Mouse (Mus musculus) kidney, postnatal 14 days (tissue): Measurements from ENCODE around the gene Slc35d1.
"Not testable (repeated sequence)": the region's sequence is repeated elsewhere in the genome, so short reads cannot be mapped to it uniquely, and the experiment has no call there.

Experiments used
- DNase-seq: peaks from one replicate; pipeline ENCODE4 v3.0.0; 2022; ENCODE audit warnings: mixed read lengths

The Slc35d1 gene

DNA sequence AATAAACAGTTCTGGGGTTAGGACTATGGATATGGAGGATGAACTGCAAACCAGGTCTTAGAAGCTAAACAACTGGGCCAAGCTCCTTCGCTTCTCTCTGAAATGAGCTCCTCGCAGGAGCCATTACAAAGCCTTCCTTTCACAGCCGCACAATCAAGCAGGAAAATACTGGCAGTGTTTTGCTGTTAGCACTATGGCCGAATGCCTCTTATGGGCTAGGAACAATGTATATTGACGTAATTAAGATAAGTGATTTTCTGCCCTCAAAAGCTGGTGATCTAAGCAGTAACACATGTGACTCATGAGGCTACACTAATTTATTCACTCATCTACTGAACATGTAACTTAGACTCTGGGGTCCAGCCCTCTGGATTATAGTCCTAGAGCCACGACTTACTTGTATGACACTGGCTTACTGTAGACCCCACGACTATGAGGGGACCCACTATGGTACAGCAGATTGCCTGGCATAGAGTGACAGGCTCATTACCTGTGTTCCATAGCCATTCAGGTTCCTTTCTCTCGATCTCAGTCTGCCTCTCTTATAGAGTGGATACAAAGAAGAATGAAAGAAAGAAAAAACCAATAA is 34.6 kb downstream of the Slc35d1 start:
- no peak for DNase-seq

DNA sequence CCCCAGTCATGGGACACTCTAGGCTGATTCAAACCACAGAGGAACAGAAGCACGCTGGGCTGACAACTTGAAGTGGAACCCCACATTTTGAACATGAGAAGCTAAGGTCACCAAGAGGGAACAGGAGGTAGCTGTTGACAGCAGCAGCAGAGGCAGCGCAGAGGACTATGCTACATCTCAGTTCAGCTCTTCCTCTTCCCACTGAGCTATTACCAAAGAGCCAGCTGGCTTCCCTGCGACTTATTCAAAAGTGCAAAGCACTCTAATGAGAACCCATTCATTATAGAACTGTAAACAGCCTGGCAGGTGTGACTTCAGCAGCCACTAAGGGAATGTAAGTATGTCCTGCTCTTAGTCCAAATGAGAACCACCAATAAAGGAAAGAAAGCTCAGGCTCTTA is 35.4 kb downstream of the Slc35d1 start:
- DNase-seq, result no peak

DNA sequence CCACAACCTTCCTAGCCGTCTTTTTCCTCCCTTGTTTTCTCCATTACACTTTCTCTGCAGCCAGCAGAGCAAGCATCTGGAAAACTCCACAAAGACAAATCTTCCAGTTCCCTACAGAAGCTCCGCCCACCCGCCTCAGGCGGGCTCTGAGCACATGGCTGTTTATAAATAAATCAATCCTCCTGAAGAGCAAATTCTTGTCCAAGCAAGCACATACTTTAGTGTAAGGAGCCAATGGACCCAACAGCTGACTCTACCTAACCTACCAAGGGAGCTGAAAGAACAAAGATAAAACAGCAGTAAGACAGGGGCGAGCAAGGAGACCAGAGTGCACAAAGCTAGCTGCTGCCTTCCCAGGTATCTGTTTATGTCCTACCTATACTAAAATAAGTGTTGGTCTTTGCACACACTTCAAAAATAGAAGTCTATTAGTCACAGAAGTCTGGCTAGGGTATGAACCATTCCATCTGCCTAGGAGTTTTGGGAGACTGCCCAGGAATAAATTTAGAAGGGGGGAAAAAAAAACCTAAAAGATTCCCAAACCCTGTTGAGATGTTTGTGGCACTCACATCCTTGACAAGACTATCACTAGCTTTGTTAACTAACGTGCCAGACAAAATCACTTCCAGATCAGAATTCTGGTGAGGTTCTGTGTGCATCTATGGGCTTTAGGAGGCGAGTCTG is 36.2 kb downstream of the Slc35d1 start:
- DNase-seq, result peak; percentile 56

DNA sequence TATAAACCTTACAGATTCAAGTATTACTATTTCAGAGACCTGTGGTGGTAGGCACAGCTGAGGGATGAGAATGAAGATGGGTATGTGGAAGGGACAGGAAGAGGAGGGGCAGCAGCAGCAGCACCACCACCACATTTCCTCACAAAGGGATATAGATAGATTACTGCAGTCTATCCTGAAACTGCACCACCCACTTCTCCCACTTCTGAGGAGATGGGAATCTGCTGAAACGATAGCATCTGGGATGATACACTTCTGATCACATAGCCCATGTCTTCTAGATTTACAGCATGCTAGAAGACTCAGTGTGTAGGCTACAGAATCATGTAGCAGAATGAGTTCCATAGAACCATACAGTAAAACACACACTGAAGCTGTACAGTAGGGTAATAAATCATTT is 37.3 kb downstream of the Slc35d1 start:
- no peak for DNase-seq

DNA sequence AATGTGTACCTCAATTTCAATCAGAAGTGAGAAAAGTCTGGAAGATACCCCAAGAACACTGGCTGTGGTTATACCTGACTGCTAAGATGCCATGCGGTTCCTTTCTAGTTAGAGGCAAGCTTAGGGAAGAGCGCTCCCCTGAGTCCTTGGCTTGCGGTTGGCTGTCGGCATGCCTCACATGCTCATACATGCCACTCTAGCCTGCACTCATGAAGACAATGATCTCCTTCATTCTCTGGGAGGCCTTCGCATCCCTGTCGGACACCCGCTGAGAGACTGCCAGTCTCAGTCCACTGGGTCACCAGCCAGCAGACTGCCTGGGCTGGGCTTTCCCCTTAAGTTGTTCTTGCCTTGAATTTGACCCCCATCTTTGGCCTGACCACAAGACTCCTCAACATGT is 41.0 kb downstream of the Slc35d1 start:
- no peak for DNase-seq

DNA sequence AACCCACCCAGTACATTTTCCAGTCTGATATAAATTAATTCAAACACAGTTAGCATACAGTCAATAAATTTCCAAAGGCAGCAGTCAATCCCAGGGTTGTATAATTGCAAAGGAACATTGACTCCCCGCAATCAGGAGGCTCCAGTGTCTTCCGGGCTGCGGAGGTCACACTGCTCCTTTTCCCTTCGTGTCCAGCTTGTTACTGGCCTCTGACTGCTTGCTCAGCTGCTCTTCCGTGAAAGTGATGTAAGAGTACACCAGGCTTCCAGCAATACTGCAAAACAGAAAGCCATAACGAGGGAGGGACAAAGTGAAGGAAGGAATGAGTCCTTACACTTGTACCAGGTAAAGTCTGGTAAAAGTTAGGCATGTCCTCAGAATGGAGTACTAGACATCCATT is 41.5 kb downstream of the Slc35d1 start:
- no peak for DNase-seq

DNA sequence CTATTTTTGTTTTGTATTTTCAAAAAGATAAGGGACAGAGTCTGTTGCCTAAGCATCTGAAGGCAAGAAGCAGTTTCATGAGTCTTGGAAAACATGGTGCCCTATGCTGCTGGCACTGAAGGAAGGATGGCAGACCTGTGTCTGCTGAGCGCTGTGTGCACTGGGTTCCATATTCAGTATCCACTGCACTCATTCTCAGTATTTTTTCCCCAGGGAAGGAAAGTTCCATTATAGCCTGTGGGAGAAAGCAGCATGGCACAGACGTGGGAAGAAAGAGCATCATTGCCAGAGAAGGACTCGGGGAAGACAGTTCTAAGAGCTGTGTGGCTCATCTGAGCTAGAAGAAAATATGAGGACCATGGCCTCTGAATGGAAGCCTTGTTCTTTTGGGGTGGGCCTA is 43.7 kb downstream of the Slc35d1 start:
- no peak for DNase-seq

DNA sequence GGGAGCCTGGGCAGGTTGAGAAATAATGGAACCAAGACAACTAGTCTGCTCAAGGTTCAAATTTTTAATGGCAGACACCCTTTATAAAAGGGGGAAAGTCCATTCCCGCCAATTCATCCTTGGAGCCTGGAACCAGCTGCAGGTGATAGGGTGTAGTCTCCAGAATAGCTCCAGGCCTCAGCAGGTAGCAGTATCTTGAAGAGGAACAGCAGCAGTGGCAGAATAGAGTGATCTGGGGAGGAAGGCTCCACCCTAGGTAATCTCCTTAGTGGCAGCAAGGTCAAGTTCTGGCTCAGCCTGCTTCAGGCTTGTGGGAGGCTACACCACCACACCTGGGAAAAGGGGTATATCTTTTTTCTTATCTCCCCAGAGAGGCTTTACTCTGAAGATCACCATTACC is 48.8 kb downstream of the Slc35d1 start:
- DNase-seq, result not testable (repeated sequence)

DNA sequence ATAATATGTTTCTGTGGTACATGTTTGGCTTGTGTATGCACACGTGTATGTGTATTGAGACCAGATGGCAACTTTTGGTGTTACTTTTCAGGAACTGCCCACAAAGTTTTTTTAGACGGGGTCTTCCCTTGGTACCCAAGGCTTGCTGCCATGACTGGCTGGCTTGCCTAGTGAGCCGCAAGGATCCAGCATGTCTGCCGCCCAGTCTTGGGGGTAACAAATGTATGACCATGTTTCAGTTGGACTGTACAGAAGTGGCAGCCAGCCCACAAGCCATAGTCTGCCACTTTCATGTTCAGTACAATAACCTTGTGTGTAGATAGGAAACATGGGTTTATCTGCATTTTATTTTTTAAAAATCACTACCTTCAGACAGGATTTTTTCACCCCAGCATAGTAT is 56.2 kb downstream of the Slc35d1 start:
- no peak for DNase-seq

DNA sequence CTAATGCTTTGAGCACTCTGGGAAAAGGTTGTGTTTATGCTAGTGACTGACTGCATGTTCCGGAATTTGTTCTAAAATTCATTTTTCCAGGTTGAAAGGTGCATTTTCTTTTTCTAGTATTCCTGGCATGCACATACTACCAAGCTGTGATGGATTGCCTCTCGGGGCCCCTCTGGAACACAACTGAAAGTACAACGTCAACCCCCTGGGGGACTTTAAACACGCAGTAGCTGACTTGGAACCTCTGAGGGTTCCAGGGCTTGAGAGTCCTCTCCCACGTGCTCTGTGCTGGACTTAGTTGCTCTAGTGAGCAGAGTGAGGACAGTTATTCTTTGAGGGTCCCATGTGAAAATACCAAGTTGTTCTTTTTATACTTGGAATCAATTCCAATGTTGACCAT is 63.0 kb downstream of the Slc35d1 start:
- DNase-seq, result no peak

DNA sequence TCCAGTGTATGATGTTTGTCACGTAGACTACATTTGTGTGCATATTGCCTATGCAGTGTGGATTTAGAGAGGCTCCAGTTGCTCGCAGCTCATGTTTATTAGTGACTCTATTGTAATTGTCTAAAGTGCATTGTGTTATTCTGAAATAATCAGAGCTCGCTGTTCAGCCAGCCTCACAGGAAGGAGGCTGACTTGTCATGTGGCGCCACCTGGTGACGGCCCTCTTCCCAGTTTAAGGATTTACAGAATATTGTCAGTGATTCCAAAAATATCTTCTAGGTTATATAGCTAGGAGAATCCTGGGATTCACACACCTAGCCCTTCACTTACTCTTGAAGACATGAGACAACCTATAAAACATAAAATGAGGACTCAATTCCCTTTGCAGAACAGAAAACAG is 68.6 kb downstream of the Slc35d1 start:
- DNase-seq, result peak; percentile 80

DNA sequence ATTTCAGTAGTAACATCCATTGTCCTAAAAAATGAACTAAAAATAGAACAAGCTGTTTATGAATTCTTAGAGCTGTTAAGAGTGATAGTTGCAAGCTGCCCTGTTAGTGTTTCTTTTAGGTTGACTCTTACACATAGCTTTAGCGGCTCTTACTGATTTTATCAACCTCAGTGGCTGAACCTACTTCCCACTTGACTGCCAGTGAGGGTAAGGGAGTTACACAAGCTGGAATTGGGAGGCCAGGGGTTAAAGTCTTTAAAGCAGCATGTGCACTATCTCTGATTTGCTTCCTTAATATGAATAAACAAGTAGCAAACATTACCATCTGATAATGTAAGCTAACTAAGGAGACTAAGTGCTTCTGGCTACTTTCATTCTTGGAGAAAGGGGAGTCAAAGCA is 78.0 kb downstream of the Slc35d1 start:
- DNase-seq, result no peak

DNA sequence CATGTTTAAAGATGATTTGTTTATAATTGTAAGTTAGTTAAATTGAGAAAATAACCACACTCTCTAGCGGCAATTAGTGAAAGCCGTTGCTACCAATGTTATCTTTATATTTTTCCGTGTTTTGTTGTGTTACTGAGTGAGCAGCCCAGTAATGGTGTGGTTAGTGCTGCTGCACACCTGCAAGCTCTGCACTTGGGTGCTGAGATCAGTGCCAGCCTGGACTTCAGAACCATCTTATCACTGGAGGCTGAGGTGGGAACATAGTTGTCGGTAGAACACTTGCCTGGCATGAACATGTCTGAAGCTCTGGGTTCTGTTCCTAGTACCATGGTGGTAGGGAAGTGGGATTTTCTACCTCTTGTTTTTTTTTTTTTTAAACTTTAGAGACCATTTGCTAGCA is 88.4 kb downstream of the Slc35d1 start:
- DNase-seq, result no peak

DNA sequence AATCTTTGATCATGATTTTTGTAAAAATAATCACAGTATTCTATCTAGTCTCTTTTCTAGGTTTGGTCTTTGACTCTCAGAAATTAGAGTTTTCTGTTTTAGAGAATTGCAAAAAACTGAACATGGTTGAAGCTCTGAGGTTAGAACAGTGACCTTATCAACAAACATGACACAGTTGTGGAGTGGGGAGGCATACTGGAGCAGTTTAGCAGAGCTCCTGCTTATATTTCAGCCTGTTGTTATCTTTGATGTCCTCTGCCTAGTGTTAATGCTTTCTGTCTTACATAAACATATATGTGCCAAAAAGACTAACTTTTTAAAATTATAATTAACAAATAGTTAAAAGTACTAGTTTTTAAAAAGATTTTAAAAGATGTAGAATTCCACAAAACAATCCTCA is 91.4 kb downstream of the Slc35d1 start:
- DNase-seq, result no peak

DNA sequence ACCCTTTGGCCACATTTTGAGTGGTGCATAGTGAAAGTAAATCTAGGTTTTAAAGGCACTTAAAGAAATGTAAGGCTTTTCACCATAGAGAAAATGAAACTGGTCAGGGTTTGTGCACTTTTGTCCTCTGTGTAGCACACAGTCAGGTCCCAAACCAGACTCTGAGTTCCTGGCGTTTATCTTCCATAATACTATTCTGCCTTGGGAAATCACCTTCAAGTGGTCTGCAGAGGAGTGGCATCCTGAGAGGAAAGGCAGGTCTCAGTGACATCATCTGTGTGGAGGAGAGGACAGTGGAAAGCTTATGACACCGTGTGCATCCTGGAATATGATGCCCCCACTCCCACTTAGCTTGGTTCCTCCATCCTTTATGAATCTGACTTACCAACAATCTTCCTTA is 91.9 kb downstream of the Slc35d1 start:
- no peak for DNase-seq

DNA sequence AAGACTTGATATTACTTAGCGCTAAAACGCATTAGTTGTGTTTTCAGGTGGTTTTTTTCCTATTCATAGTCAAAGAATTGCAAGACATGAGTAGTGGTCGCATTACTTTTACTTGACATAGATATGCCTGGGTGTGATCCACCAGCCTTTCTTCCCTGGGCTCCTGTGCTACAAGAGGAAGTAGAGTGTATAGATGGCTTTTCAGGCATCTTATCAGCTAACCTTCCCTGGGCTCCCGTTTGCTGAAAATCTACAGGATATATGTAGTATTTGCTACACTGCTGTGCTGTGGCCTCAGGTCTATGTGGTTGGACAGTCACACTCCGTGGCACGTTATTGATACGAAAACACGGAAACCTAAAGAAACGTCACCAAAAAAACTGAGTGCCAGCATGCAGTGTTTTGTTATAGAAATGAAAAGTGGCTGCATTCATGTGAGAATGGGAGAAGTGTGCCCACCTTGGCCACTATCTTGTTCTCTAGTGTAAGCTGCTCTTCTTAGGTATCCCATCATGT is 94.0 kb downstream of the Slc35d1 start:
- DNase-seq, result no peak
